Mouse (Mus musculus) adrenal gland, postnatal 36 days (tissue): ENCODE results near the gene Mrps27. TPM values are rescaled to one million over a fixed set of nuclear protein-coding genes. Genes with fewer than 3 reads are reported as not detected.
A peak's percentile ranks its signal among the peaks of the same experiment; 100 is the strongest.

Source experiments
- DNase-seq, 2 experiments: peaks; one replicate each; pipeline ENCODE4 v3.0.0; 2021; ENCODE audit warnings: mixed read lengths in 1 of 2
- total RNA-seq, 2 experiments: library from RNA; stranded (reverse); gene quantifications; 2 replicates each; pipeline ENCODE4 v1.2.3; 2021

The Mrps27 gene
- total RNA-seq, 2 experiments from 2014 or later, result 43.8 to 51.0 TPM

DNA sequence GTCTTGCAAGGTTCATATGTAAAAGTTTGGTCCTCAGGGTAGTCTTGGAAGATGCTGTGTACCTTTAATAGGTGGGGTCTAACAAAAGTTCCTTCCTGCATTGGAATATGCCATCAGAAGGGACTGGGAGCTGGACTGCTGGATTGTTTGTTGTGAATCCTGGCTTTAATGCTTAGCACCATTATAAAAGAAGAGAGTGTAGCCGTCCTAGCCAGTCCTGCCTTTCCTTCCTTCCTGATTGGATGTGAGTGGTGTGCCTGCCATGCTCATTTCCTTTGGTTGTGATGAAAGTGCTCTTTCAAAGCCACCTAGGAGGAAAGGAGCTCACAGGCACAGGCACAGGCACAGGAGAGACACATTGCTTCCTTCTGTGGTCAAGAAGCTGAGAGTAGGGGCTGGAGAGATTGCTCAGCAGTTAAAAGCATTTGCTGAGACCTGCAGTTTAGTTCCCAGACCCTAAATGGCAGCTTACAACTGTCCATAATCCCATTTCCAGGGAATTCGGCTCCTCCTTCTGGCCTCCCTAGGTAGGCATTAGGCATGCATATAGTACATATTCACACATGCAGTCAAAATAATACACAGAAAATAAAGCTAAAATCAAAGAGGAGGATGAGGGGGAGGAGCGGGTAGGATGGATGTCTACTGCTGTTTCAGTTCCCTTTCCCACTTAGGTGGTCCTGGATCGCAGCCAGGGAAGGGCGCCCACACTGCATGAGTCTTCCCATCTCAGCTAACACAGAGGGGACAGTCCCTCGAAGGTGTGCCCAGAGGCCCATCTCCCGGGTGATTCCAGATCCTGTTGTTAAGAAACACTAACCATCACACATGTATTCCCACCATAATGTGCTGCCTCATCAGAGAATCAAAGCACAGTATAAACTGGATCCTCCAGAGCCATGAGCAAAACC, 43.6 kb downstream of the Mrps27 start:
- DNase-seq, result no peak

GRCm38 (mm10) chr13:99391417-99391816, 46.8 kb downstream of the Mrps27 start:
- DNase-seq, result peak; percentile 90 to 91

- DNase-seq, result no peak
Observed at GRCm38 (mm10) chr13:99393128-99393527, 48.5 kb downstream of the Mrps27 start.

DNA sequence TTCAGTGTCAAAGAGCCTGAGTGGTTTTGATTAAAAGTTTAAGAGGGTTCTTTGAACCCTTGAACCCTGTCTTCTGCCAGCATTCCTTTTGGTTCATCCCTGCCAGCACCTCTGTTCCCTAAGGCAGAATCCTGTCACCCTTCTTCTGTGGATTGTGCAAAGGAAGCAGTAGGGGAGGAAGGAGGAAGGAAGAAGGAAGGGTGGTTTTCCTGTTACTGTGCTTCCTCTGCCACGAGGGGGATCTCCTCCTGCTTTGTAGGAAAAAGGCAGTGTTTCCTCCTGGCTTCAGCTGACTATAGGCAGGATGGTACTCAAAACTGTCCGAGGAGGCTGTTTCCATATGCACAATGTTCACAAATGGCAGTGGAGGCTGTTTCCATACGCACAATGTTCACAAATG, 50.1 kb downstream of the Mrps27 start:
- no peak for DNase-seq

DNA sequence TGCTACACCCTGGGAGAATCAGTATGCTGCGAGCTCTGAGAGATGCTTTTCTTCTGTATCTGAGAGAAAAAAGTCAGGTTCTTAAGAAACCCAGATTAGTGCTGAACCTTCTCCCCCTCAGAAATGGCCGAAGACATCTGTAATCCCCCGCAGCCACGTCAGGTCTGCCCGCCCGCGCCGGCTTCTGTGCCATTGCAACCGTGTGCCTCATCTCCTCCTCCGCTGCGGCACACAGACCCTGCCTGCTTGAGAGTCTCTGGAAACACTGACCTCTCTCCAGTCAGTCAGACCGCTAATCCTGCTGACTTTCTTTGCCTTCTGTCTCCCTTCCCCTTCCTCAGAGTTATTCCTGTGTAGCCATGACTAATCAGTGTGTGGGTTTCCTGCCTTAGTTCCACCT, 50.9 kb downstream of the Mrps27 start:
- DNase-seq, result no peak

DNA sequence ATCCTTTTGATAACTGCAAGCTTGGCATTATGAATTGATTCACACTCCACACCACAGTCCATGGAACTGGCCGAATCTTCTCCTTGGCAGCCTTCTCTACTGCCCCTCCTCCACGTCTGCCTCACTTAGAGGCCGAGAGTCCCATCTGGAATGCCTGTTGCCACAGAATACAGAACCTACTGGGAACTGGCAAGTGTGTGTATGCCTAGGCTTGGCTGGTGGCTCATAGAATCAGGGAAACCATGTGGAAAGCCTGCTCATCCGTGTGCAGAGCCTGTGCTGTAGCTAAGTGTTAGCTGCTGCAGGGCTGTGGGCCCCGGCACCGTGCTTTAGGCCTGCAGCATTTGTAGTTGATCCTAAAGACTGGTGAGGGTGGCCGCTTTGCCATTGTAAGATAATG, 52.6 kb downstream of the Mrps27 start:
- DNase-seq, result no peak

GRCm38 (mm10) chr13:99398149-99398701, 53.6 kb downstream of the Mrps27 start:
- peak; percentile 43 to 49 for DNase-seq

DNA sequence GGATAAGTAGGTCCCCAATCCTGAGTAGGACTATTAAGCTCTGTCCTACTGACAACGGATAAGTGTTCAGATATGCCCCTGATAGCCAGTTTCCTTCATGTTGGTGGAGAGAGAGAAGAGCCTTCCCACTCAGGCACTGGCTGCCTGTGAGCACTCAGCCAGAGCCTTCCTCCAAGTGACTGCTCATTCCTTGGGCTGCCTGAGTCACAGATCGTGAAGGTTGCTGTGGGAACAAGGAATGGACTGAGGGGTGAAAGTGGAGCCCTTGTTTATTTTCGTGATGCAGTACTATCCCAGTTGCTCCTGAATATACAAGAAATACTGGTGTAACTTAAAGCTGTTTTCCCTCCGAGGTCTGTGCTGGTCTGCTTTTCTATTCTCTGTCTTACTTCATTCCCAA, 54.8 kb downstream of the Mrps27 start:
- peak in 1 of 2 experiments; percentile 31 for DNase-seq

GRCm38 (mm10) chr13:99409216-99409615, 64.6 kb downstream of the Mrps27 start:
- DNase-seq, result no peak

DNA sequence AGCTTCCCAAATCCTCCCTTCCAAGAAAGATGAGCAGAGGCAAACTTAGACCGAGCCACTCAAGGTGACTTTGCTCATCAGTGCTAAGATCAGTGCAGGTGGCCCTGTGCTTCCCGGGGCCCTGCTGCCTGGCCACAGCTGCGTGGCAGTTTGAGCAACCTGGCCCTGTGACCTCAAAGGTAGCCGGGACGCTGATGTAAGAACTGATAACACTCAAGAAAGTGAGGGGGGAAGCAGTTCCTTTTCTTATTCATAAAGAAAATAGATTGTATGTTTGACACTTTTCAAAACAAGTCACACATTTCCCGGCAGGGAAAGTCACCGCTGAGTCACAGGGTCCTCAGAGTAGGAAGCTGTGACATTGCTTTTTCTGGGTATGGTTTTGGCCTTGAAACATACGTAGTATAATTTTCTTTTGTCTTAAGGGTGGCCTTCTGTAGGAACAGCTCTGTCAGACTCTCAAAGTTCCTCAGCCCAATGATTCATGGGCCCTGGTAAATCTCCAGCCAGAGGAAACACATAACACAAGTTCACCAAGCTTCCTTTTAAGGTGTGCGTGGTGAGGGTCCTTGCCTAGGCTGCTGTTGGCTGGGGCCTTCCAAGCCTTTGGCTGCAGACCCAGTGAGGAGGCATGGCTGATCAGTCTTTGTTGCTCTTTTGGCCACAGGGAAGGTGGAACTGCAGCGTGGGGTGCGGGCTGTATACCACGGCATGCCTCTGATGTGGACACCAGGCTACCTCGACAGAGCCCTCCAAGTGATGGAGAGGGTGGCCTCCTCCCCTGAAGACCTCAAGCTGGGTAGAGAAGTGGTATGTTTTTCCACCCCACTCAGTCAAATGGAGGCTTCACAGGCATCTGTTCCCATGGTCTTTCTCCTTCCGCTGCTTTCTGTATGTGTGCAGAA, 66.3 kb downstream of the Mrps27 start:
- peak; percentile 34 to 59 for DNase-seq

- DNase-seq, result peak; percentile 84 to 86
Observed at GRCm38 (mm10) chr13:99411761-99412160, 67.2 kb downstream of the Mrps27 start.

GRCm38 (mm10) chr13:99412477-99413080, 68.0 kb downstream of the Mrps27 start:
- peak; percentile 66 to 69 for DNase-seq

- DNase-seq, result no peak
Observed at GRCm38 (mm10) chr13:99413481-99414351, 69.1 kb downstream of the Mrps27 start.

DNA sequence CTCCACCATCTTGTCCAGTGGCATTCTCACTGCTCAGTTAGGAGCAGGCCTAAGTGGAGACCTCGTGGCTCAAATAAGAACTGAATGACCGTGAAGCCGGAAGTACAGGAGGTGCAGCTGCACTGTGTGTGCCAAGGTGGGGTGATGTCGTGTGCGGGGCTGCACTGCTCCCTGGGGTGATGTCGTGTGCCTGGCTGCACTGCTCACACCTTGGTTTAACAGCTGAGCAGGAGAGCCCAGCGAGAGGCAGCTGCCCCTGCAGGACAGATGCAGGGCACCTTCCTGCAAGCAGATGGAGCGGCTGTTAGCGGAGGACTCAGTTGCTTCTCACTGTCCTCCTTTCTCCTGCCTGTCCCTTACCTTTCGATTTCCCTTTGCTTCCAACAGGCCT, 69.8 kb downstream of the Mrps27 start:
- no peak for DNase-seq

DNA sequence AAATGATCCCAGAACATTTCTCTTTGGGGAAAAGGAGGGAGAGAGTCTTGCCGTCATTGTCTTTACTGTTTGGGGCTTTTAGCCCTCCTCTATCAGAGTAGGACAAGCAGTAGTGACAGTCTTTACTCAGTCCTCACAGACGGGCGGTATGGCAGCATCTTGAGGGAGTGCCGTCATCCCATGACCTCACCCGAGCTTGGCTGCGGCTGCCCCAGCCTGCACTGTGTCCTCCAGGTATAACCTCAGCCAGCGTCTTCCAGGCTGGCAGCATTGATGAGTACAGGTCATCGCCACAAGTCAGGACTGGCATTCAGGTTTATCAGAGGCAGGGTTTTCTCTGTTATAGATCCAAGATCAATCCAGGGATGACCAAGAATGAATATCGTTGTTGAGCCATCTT, 72.0 kb downstream of the Mrps27 start:
- no peak for DNase-seq

- DNase-seq, result no peak
Observed at GRCm38 (mm10) chr13:99423581-99423980, 79.0 kb downstream of the Mrps27 start.

- no peak for DNase-seq
Observed at GRCm38 (mm10) chr13:99433068-99434008, 88.8 kb downstream of the Mrps27 start.

- no peak for DNase-seq
Observed at GRCm38 (mm10) chr13:99434494-99434893, 89.9 kb downstream of the Mrps27 start.

DNA sequence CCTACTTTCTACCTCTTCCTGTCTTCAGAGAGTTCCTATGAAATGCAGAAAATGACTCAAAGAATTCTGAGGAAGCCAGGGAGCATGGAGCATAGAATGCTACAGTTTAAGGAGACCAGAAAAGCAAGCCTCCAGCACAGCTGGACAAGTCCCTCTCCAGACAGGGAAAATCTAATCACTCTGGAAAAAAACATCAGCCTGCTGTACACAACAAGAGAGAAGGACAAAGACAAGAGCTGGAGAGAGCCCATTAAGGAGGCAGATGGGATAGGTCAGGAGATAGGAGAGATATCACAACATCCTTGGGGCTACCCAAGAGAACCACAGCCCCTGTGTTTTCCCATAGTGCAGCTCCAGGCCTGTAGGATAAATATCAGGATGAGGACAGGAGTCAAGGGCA, 92.5 kb downstream of the Mrps27 start:
- no peak for DNase-seq

DNA sequence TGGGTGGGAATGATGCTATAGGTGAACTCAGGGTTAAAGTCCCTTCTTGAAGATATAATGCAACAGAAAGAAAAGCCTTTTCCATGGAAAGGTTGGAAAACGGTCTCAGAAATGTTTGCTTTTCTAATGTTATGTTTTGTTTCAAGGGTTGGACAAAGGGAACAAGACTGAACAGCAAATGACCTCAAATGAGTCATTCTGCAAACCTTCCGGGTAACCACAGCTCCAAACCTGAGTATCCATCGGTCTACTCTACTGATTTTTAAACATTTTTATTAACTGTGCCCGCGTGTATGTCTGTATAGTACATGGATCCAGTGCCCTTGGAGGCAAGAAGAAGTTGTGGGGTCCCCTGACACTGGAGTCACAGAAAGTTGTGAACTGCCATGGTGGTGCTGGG, 94.8 kb downstream of the Mrps27 start:
- no peak for DNase-seq
